Mouse (Mus musculus) cerebellum, adult 2 months (tissue): ENCODE data around the gene Lca5l. TPM values are rescaled to one million over a fixed set of nuclear protein-coding genes. Genes with fewer than 3 reads are reported as not detected.

Source experiments
- DNase-seq, 2 experiments: peaks; one replicate each; pipeline ENCODE4 v3.0.0; 2021
- H3K27ac ChIP-seq: fragments of 200-500 bp; 2 replicates; pipeline ENCODE4 v1.5.1; 2012; ENCODE audit warnings: low read length, control low read depth, inconsistent platforms; ENCODE audit not compliant: insufficient read depth
- H3K27me3 ChIP-seq: fragments of 200-500 bp; 2 replicates; pipeline ENCODE4 v1.6.1; 2012; ENCODE audit warnings: inconsistent platforms, mild to moderate bottlenecking, low read length, moderate library complexity; ENCODE audit not compliant: control insufficient read depth, insufficient read depth
- H3K4me1 ChIP-seq: fragments of 200-500 bp; 2 replicates; pipeline ENCODE4 v1.6.1; 2011; ENCODE audit warnings: low read length; ENCODE audit not compliant: control insufficient read depth, insufficient read depth
- H3K4me3 ChIP-seq: fragments of 200-500 bp; replicated peaks from 2 replicates; pipeline ENCODE3; 2011; ENCODE audit warnings: mild to moderate bottlenecking, low read depth, low read length, control low read depth; ENCODE audit not compliant: insufficient read depth
- CTCF ChIP-seq: fragments of 200-500 bp; IDR thresholded peaks from 2 replicates; pipeline ENCODE4 v1.5.1; 2011; ENCODE audit warnings: low read depth, mild to moderate bottlenecking, control low read depth, low read length, moderate library complexity, borderline replicate concordance; ENCODE audit not compliant: insufficient read depth
- POLR2A ChIP-seq: fragments of 200-500 bp; IDR thresholded peaks from 2 replicates; pipeline ENCODE4 v1.6.1; 2011; ENCODE audit warnings: low read length, control low read depth, borderline replicate concordance; ENCODE audit not compliant: insufficient read depth
- WGBS: fragments of 180-500 bp; shearing (Covaris S2); methylation state at CpG from one replicate; pipeline ENCODE4 v1.1.7; 2018; 5-methylcytosine and 5-hydroxymethylcytosine counted together
- polyA plus RNA-seq: library from polyadenylated mRNA; depleted of rRNA; stranded (reverse); fragments of >200 nt; gene quantifications from 2 replicates; pipeline ENCODE4 v1.2.3, GENCODE M21; 2012

The Lca5l gene
- polyA plus RNA-seq, 1 experiment: 2.1 TPM

DNA sequence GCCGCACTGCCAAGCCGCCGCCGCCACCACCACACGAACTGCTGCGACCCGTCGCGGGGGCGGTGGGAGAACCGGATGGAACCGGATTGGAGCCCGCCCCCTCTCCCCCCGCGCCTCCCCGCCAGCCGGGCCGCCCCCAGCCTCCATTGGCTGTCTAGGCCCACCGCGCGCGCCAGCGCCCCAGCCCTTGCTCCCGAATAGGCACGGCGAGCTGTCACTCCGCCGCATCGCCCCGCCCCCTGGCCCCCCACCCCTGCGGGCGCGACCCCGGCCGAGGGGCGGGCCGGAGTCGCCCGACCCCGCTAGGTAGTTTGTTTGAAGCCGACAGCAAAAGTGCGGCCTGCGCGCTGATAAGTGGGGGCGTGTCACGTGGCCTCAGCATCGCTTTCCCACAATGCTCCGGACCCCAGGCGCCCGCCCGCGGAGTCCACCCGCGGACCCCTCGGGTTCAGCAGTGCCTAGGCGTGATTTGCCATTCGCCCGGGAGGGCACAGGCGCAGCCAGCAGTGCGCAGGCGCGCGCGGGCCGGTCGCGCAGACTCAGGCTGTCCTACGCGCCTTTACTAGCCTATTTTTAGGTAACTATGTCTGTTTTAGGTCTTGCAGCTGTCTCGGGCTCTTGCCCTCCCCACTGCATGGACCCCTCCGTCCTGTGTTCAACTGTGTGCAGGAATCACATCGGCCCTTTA lies 64.3 kb downstream of the Lca5l start, which contains the start of gene Hmgn1:
Gene Hmgn1 (minus strand): TSS at position 73 of the 688 bp plus-strand sequence.
- H3K27ac ChIP-seq: peak within 1 kb of the TSS; percentile 88
- TF ChIP-seq CTCF (no peak), POLR2A (peak; percentile 97)
- DNase-seq: peak; percentile 94 to 98
- H3K4me1 ChIP-seq: no peaks in the 10 kb centered on the region
- WGBS: under 1% methylated on average over 65 of the region's 72 CpGs
- H3K4me3 ChIP-seq: peak within 1 kb of the TSS; percentile 85
- H3K27me3 ChIP-seq: no peaks in the 10 kb centered on the region

DNA sequence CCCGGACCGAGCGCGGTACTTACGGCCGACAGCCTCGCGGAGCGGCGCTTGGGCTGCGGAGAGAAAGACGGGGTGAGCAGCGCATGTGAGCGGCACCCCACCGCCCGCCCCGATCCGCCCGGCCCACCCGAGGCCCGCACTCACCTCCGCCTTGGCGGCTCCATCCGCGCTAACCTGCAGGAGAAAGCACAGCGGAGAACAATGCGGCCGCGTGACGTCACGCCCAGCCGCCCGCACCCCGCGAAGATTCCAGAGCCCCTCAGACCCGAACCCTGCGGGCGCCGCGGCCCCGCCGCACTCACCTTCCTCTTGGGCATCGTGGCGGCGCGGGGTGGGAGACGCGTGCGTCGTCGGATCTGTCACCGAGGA lies 64.8 kb downstream of the Lca5l start:
- H3K27ac ChIP-seq: peak overlapping the region; percentile 63
- no peaks in the 10 kb centered on the region for H3K4me1 ChIP-seq
- no peaks in the 10 kb centered on the region for H3K27me3 ChIP-seq
- TF ChIP-seq CTCF (no peak), POLR2A (no peak)
- under 1% methylated on average over 52 of the region's 52 CpGs for whole genome bisulfite sequencing
- no peak for DNase-seq
- peak overlapping the region; percentile 85 for H3K4me3 ChIP-seq

DNA sequence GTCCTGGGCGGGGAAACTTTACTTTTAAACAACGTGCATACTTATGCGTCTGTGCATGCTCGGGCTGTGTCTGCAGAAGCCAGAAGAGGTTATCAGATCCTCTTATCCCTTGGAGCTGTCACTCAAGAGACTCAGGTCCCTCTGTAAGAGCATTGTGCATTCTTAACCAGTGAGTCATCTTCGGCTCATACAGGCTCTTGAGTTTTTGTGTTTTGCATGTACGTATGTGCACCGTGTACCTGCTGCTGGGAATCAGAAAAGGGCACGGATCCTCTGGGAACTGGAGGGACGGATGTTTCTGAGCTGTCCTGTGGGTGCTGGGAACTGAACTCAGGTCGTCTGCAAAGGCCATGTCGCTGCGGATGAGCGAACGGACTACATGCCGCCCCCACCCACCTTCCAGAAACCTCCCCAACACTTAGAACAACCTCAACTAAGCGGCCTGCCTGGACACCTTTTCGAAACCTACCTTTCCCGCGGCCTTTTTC lies 65.3 kb downstream of the Lca5l start:
- TF ChIP-seq POLR2A: no peak
- TF ChIP-seq CTCF: no peak
- peak in 1 of 2 experiments; percentile 33 for DNase-seq
- WGBS: 6% methylated on average over 19 of the region's 19 CpGs
- H3K27ac ChIP-seq: 0 out of 2 replicates have a peak overlapping the region, but pooled peaks have one; percentile 63
- H3K27me3 ChIP-seq: no peaks in the 10 kb centered on the region
- peak overlapping the region; percentile 85 for H3K4me3 ChIP-seq
- H3K4me1 ChIP-seq: no peaks in the 10 kb centered on the region

DNA sequence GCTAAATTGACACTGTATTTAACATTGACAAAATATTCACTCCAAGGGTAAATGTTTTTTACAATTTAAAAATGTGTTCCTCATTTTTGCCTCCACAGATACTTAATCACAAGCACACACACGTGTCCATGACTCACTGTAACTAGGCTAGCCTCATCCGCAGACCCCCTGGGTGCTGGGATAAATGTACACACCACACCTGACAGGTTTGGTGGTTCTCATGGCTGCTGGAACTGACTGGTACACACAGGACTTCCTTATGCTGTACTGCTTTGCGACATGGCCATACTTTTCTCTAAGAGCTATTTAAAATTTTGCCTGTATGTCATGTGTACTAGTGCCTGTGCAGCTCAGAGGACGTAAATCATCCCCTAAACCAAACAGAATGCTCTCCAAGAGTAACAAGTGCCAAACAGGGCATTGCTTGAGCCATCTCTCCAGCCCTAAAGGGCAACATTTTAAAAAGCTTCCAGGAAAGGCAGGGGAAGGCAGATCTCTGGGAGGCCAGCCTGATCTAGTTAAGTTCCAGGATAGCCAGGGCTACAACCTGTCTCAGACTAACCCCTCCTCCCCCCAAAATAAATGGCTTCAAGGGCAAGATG lies 71.9 kb downstream of the Lca5l start:
- H3K4me3 ChIP-seq: no peak overlapping the region
- no peak overlapping the region for H3K27ac ChIP-seq
- WGBS: 77% methylated on average over 4 of the region's 4 CpGs

DNA sequence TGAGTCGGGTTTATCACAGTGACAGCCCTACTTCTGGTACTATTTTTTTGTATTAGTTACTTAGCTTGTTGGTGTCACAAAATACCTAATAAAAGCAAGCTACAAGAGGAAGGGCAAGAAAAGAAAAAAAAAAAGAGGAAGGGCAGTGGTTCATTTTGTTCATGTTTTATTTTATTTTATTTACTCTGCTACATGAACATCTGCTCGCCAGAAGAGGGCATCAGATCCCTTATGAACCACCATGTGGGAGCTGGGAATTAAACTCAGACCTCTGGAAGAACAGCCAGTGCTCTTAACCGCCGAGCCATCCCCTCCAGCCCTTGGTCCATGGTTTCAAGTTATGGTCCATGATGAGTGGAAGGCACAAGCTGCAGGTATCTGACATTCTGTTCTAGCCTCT lies 77.3 kb downstream of the Lca5l start:
- DNase-seq: no peak
- Histone ChIP-seq H3K4me1 (no peaks in the 10 kb centered on the region), H3K4me3 (no peak overlapping the region), H3K27me3 (no peaks in the 10 kb centered on the region), H3K27ac (no peak overlapping the region)
- 45% methylated on average over 4 of the region's 4 CpGs for WGBS
- no peak for TF ChIP-seq CTCF
- no peak for TF ChIP-seq POLR2A

More for the DNA sequence above, 71.9 kb downstream of the Lca5l start:
- H3K4me1 ChIP-seq: no peaks in the 10 kb centered on the region
- TF ChIP-seq POLR2A: no peak
- TF ChIP-seq CTCF: no peak
- no peaks in the 10 kb centered on the region for H3K27me3 ChIP-seq
- no peak for DNase-seq

DNA sequence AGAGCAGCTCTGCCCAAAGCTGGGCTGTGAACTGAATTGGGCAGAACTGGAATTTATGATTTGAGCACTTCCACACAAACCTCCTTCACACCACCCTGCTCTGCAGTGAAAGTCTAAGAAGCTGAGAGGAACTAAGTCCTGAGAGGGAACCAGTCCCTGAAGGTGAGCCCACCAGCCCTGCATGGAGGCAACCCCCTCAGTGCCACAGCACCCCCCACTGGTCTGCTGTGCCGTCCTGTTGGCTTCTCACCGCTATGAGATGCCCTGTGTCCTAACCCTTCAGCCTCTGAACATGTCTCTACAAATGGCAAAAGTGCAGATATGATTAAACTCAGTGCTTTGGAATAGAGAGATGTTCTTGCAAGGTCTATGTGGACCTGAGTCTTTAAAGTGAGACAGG lies 79.3 kb downstream of the Lca5l start:
- H3K27ac ChIP-seq: no peak overlapping the region
- TF ChIP-seq POLR2A: no peak
- no peak for TF ChIP-seq CTCF
- no peak overlapping the region for H3K4me3 ChIP-seq
- no peaks in the 10 kb centered on the region for H3K4me1 ChIP-seq
- DNase-seq: no peak
- H3K27me3 ChIP-seq: no peaks in the 10 kb centered on the region
- WGBS: 54% methylated on average over 2 of the region's 2 CpGs

DNA sequence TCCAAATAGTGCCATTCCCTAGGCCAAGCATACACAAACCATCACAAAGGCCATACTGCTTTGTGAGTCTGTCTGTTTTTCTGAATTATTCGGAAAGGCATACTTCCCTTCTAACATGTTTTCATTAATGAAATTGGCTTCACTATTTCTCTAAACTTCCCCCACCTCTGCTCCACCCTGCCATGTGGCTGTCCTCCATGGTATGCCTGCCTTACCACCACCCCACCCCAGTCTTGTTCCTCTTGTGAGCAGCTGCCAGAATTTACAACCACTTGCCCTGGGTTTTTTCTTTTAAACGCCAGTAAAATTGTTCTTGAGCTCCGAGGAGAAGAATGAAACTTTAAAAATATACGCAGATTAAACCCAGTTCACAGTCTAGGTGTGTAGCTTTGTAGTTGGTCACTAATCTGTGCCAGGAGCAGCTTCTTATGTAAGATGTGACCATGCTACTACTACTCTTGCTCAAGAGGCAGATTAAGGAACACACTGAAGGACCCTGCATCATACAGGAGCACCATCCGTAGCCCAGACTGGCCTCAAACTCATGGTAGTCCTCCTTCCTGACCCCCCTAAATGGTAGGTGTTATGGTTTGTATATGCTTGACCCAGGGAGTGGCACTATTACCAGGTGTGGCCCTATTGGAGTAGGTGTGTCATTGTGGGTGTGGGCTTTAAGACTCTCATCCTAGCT lies 81.3 kb downstream of the Lca5l start:
- TF ChIP-seq POLR2A (no peak), CTCF (no peak)

More for the DNA sequence above, 81.3 kb downstream of the Lca5l start:
- WGBS: 85% methylated on average over 5 of the region's 5 CpGs
- Histone ChIP-seq H3K4me1 (no peaks in the 10 kb centered on the region), H3K27ac (no peak overlapping the region), H3K27me3 (no peaks in the 10 kb centered on the region), H3K4me3 (no peak overlapping the region)
- no peak for DNase-seq
